Mouse (Mus musculus) forelimb bud, embryonic 11.5 days (tissue): ENCODE results near the gene Prkar2a.
"Not testable (repeated sequence)": the region's sequence is repeated elsewhere in the genome, so short reads cannot be mapped to it uniquely, and the experiment has no call there.

Experiments used
- DNase-seq: peaks from one replicate; pipeline ENCODE4 v3.0.0-alpha.2; 2012; ENCODE audit warnings: low read depth, low spot score

The Prkar2a gene

GRCm38 (mm10) chr9:108689106-108689505, at the start of gene Prkar2a:
TSS of gene Prkar2a (plus strand) at chr9:108689314.
- no peak for DNase-seq

- DNase-seq = no peak
These were observed 49.3 kb upstream of the Prkar2a start for GRCm38 (mm10) chr9:108639825-108640224.

GRCm38 (mm10) chr9:108648166-108648565, 40.9 kb upstream of the Prkar2a start:
- no peak for DNase-seq

- DNase-seq = peak; percentile 93
These were observed 40.2 kb upstream of the Prkar2a start, which contains the start of gene Arih2 for GRCm38 (mm10) chr9:108648611-108649560. TSS of gene Arih2 (minus strand) at chr9:108649386.

GRCm38 (mm10) chr9:108649561-108650440, 39.3 kb upstream of the Prkar2a start:
- DNase-seq = no peak

GRCm38 (mm10) chr9:108654566-108655464, 34.3 kb upstream of the Prkar2a start:
- DNase-seq = no peak

- DNase-seq = not testable (repeated sequence)
These were observed 33.2 kb upstream of the Prkar2a start for GRCm38 (mm10) chr9:108655865-108656264.

GRCm38 (mm10) chr9:108661677-108662612, 27.2 kb upstream of the Prkar2a start, which contains the start of gene Slc25a20:
TSS of gene Slc25a20 (plus strand) at chr9:108662088.
- peak; percentile 72 for DNase-seq

GRCm38 (mm10) chr9:108662660-108663059, 26.5 kb upstream of the Prkar2a start:
- DNase-seq = no peak

- DNase-seq = no peak
These were observed 19.2 kb upstream of the Prkar2a start for GRCm38 (mm10) chr9:108669875-108670274.

- no peak for DNase-seq
These were observed 16.0 kb upstream of the Prkar2a start for GRCm38 (mm10) chr9:108673151-108673550.

- DNase-seq = no peak
These were observed 9.1 kb upstream of the Prkar2a start for GRCm38 (mm10) chr9:108680026-108680425.

- DNase-seq = peak; percentile 36
These were observed 2.6 kb upstream of the Prkar2a start for GRCm38 (mm10) chr9:108686475-108686887.

- DNase-seq = no peak
These were observed 1.9 kb upstream of the Prkar2a start for GRCm38 (mm10) chr9:108687181-108687580.

- no peak for DNase-seq
These were observed 1.4 kb upstream of the Prkar2a start for GRCm38 (mm10) chr9:108687686-108688085.

- no peak for DNase-seq
These were observed 663 bp upstream of the Prkar2a start for GRCm38 (mm10) chr9:108688451-108688850.

- DNase-seq = no peak
These were observed 879 bp downstream of the Prkar2a start for GRCm38 (mm10) chr9:108689993-108690392.

GRCm38 (mm10) chr9:108690914-108691313, 1.8 kb downstream of the Prkar2a start:
- no peak for DNase-seq

- no peak for DNase-seq
These were observed 2.3 kb downstream of the Prkar2a start for GRCm38 (mm10) chr9:108691371-108691770.

GRCm38 (mm10) chr9:108691846-108692225, 2.7 kb downstream of the Prkar2a start:
- DNase-seq = peak; percentile 88
